Mouse (Mus musculus) intestine, embryonic 14.5 days (tissue): ENCODE measurements around the gene Lpin1. TPM values are rescaled to one million over a fixed set of nuclear protein-coding genes. Genes with fewer than 3 reads are reported as not detected.

Experiments used
- ATAC-seq: fragments of 200-750 bp; cut with Nextera tagmentation; replicated peaks from 2 replicates; pipeline ENCODE4 v1.8.0; 2017; ENCODE audit warnings: low read depth, moderate number of reproducible peaks, moderate TSS enrichment, moderate library complexity; ENCODE audit not compliant: low FRiP score, low TSS enrichment
- DNase-seq: peaks from one replicate; pipeline ENCODE4 v3.0.0-alpha.2; 2018; ENCODE audit warnings: low spot score
- H3K27ac ChIP-seq: fragments of 300-500 bp; sonication (generic); 2 replicates; pipeline ENCODE4 v1.5.1; 2014; ENCODE audit warnings: low read depth, mild to moderate bottlenecking, control low read depth
- H3K27me3 ChIP-seq: fragments of 300-500 bp; sonication (generic); replicated peaks from 2 replicates; pipeline ENCODE4 v1.6.1; 2014; ENCODE audit warnings: low read length, control low read depth; ENCODE audit not compliant: control insufficient read depth, insufficient read depth
- H3K36me3 ChIP-seq: fragments of 300-500 bp; sonication (generic); 2 replicates; pipeline ENCODE4 v1.6.1; 2014; ENCODE audit warnings: low read length, control low read depth; ENCODE audit not compliant: control insufficient read depth, insufficient read depth
- H3K4me1 ChIP-seq: fragments of 300-500 bp; sonication (generic); replicated peaks from 2 replicates; pipeline ENCODE4 v1.6.1; 2014; ENCODE audit warnings: low read length, control low read depth, mixed read lengths; ENCODE audit not compliant: control insufficient read depth, insufficient read depth
- H3K4me2 ChIP-seq: fragments of 300-500 bp; sonication (generic); 2 replicates; pipeline ENCODE4 v1.6.1; 2014; ENCODE audit warnings: low read length
- H3K4me3 ChIP-seq: fragments of 300-500 bp; sonication (generic); 2 replicates; pipeline ENCODE4 v1.5.1; 2014; ENCODE audit warnings: low read depth, low read length, control low read depth, mixed read lengths
- H3K9ac ChIP-seq: fragments of 300-500 bp; sonication (generic); 2 replicates; pipeline ENCODE4 v1.6.1; 2014; ENCODE audit warnings: mild to moderate bottlenecking, low read length
- H3K9me3 ChIP-seq: fragments of 300-500 bp; sonication (generic); 2 replicates; pipeline ENCODE4 v1.6.1; 2016; ENCODE audit warnings: low read length, control low read depth; ENCODE audit not compliant: control insufficient read depth
- WGBS: fragments of 180-500 bp; shearing (Covaris S2); extraction: QIAGEN DNeasy Blood & Tissue Kit; methylation state at CpG from one replicate; pipeline ENCODE4 v1.1.7; 2014; 5-methylcytosine and 5-hydroxymethylcytosine counted together
- polyA plus RNA-seq: library from polyadenylated mRNA; unstranded; fragments of >200 nt; fragmentation: Nextera tagmentation; extraction: Ambion mirVana; gene quantifications from 2 replicates; pipeline ENCODE4 v1.2.1, GENCODE M21; 2014

Lpin1 gene
- 7.0 and 8.4 TPM in 2 replicates for polyA plus RNA-seq

DNA sequence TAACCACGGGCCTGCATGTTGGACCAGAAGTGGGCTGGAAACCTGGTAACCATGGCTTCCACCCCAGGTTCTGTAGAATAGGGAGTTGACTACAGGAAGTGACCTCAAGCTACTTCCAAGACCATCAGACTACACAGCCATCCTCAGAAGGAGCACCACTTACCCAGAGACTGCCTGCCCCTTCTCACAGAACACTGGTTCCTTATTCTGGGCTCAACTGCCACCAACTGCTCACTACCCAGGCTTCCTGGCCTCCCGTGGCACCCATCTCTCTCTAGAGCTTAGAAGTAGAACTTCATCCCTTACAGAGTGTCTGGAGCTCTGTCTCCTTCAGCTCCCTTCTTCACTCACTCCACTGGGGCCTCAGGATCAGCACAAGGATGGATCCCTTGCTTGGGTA lies at the start of gene Lpin1:
Gene Lpin1 (minus strand): TSS at position 31 of the 400 bp plus-strand sequence.
- Histone ChIP-seq H3K27ac (no peak within 1 kb of the TSS), H3K27me3 (no peaks in the 10 kb centered on the region), H3K4me2 (no peak within 1 kb of the TSS), H3K36me3 (no peaks in the 10 kb centered on the region), H3K9ac (no peak within 1 kb of the TSS), H3K4me1 (no peaks in the 10 kb centered on the region), H3K9me3 (no peaks in the 10 kb centered on the region), H3K4me3 (no peak within 1 kb of the TSS)
- DNase-seq: no peak
- WGBS: 84% methylated on average over 2 of the region's 2 CpGs
- no peak for ATAC-seq

GRCm38 (mm10) chr12:16656906-16657875 lies 46.4 kb upstream of the Lpin1 start:
- H3K4me3 ChIP-seq: no peak overlapping the region
- no peaks in the 10 kb centered on the region for H3K9me3 ChIP-seq
- DNase-seq (no peak), ATAC-seq (no peak)
- no peaks in the 10 kb centered on the region for H3K36me3 ChIP-seq
- H3K27ac ChIP-seq: no peak overlapping the region
- 80% methylated on average over 5 of the region's 5 CpGs for WGBS
- peaks cover 5% of the 10 kb centered on the region; the same call in 1 of the 2 replicates for H3K4me1 ChIP-seq
- peaks cover 20% of the 10 kb centered on the region for H3K27me3 ChIP-seq
- no peak overlapping the region for H3K9ac ChIP-seq
- H3K4me2 ChIP-seq: no peak overlapping the region

- no peak for DNase-seq
- Histone ChIP-seq H3K9ac (no peak overlapping the region), H3K4me3 (no peak overlapping the region), H3K27me3 (peaks cover 26% of the 10 kb centered on the region), H3K9me3 (no peaks in the 10 kb centered on the region), H3K36me3 (no peaks in the 10 kb centered on the region), H3K4me1 (0 out of 2 replicates have a peak, but pooled peaks cover 3% of the 10 kb centered on the region), H3K4me2 (no peak overlapping the region), H3K27ac (no peak overlapping the region)
- ATAC-seq: no peak
- 69% methylated on average over 4 of the region's 4 CpGs for WGBS
These were observed 44.8 kb upstream of the Lpin1 start for GRCm38 (mm10) chr12:16655604-16656003.

DNA sequence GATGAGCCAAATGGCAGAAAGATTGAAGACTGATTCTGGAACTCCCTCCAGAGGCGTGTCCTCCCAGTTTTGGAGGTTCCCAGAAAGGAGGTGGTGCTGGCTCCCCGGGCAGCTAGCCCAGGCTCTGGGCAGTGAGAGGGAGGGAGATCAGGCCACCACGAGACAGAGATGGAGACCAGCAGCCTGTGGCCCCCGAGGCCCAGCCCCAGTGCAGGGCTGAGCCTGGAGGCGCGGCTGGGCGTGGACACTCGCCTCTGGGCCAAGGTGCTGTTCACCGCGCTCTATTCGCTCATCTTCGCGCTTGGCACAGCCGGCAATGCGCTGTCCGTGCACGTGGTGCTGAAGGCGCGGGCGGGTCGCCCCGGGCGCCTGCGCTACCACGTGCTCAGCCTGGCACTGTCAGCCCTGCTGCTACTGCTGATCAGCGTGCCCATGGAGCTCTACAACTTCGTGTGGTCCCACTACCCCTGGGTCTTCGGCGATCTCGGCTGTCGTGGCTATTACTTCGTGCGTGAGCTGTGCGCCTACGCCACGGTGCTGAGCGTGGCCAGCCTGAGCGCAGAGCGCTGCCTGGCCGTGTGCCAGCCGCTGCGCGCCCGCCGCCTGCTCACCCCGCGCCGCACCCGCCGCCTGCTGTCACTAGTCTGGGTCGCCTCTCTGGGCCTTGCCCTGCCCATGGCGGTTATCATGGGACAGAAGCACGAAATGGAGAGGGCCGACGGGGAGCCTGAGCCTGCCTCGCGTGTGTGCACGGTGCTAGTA lies 42.7 kb upstream of the Lpin1 start, which contains the start of gene Ntsr2:
Gene Ntsr2 (plus strand): TSS at position 51 of the 762 bp plus-strand sequence.
- Histone ChIP-seq H3K4me2 (peak within 1 kb of the TSS; percentile 50), H3K4me3 (peak within 1 kb of the TSS; percentile 15), H3K4me1 (0 out of 2 replicates have a peak, but pooled peaks cover 3% of the 10 kb centered on the region), H3K9ac (no peak within 1 kb of the TSS), H3K27ac (no peak within 1 kb of the TSS), H3K36me3 (no peaks in the 10 kb centered on the region), H3K27me3 (peaks cover 26% of the 10 kb centered on the region), H3K9me3 (no peaks in the 10 kb centered on the region)
- DNase-seq: peak; percentile 91
- whole genome bisulfite sequencing: 6% methylated on average over 57 of the region's 58 CpGs
- ATAC-seq: peak; percentile 80

DNA sequence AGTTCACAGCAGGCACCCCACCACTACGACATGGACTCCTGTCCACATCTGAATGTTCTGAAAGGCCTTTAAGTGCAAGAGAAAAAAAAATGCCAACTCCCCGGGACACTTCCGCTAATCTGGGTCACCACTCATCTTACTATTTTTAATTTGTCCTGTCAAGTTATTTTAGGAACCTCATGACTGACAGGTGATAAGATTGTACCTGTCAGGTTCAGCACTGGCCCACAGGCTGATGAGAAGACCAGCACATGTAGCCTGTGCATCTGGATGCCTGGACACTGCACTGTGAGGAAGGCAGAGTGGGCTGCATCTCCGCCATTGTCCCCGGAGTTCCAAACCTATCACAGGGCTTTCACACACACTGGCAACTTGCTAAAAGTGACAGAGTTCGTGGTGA lies 39.1 kb upstream of the Lpin1 start:
- 82% methylated on average over 6 of the region's 6 CpGs for WGBS
- H3K9ac ChIP-seq: no peak overlapping the region
- ATAC-seq (no peak), DNase-seq (no peak)
- H3K27ac ChIP-seq: no peak overlapping the region
- H3K9me3 ChIP-seq: no peaks in the 10 kb centered on the region
- 0 out of 2 replicates have a peak, but pooled peaks cover 3% of the 10 kb centered on the region for H3K4me1 ChIP-seq
- H3K4me3 ChIP-seq: no peak overlapping the region
- no peaks in the 10 kb centered on the region for H3K36me3 ChIP-seq
- H3K27me3 ChIP-seq: peaks cover 15% of the 10 kb centered on the region
- no peak overlapping the region for H3K4me2 ChIP-seq

GRCm38 (mm10) chr12:16648273-16648672 lies 37.5 kb upstream of the Lpin1 start:
- Histone ChIP-seq H3K27me3 (peaks cover 6% of the 10 kb centered on the region; the same call in 1 of the 2 replicates), H3K4me3 (no peak overlapping the region), H3K9ac (no peak overlapping the region), H3K36me3 (no peaks in the 10 kb centered on the region), H3K4me1 (no peaks in the 10 kb centered on the region; the same call in 1 of the 2 replicates), H3K9me3 (no peaks in the 10 kb centered on the region), H3K4me2 (no peak overlapping the region), H3K27ac (no peak overlapping the region)
- 85% methylated on average over 6 of the region's 6 CpGs for WGBS
- DNase-seq (no peak), ATAC-seq (no peak)

- no peaks in the 10 kb centered on the region; the same call in 1 of the 2 replicates for H3K4me1 ChIP-seq
- no peaks in the 10 kb centered on the region for H3K9me3 ChIP-seq
- no peak overlapping the region for H3K9ac ChIP-seq
- peaks cover 6% of the 10 kb centered on the region; the same call in 1 of the 2 replicates for H3K27me3 ChIP-seq
- 51% methylated on average over 9 of the region's 9 CpGs for WGBS
- no peak overlapping the region for H3K27ac ChIP-seq
- DNase-seq (no peak), ATAC-seq (no peak)
- H3K36me3 ChIP-seq: no peaks in the 10 kb centered on the region
- H3K4me3 ChIP-seq: no peak overlapping the region
- H3K4me2 ChIP-seq: no peak overlapping the region
These were observed 36.1 kb upstream of the Lpin1 start for GRCm38 (mm10) chr12:16646780-16647409.

DNA sequence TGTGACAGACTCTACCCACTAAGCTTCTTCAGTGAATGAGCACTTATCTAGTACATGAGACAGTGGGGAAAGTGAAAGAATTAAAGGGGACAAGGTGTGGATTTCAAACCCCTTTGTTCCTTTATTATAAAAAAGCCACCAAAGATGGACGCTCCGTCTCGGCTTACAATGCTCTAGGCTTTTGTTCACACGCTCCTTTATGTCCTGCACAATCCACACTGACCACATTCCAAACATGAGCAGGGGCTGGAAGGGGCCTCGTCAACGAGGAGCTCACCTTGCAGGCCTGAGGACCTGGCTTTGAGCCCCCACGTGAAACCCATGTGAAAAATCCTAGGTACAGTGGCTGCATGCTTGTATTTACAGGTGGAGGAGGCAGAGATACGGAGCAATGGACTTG lies 33.9 kb upstream of the Lpin1 start:
- Histone ChIP-seq H3K36me3 (no peaks in the 10 kb centered on the region), H3K9ac (no peak overlapping the region), H3K27ac (no peak overlapping the region), H3K9me3 (no peaks in the 10 kb centered on the region), H3K4me2 (no peak overlapping the region), H3K4me3 (no peak overlapping the region), H3K4me1 (no peaks in the 10 kb centered on the region; the same call in 1 of the 2 replicates), H3K27me3 (no peaks in the 10 kb centered on the region)
- no peak for DNase-seq
- 73% methylated on average over 8 of the region's 8 CpGs for WGBS
- ATAC-seq: no peak
